Mouse (Mus musculus): ENCODE measurements around the gene Apoc2. TPM values are rescaled to one million over a fixed set of nuclear protein-coding genes. Genes with fewer than 3 reads are reported as not detected.
A peak's percentile ranks its signal among the peaks of the same experiment; 100 is the strongest.

The Apoc2 gene
- total RNA-seq, 2 experiments from 2014 or later = not detected

GRCm38 (mm10) chr7:19698907-19699826 lies 21.4 kb upstream of the Apoc2 start, which contains the start of gene Apoe:
TSS of gene Apoe (minus strand) at chr7:19699188.
- intact Hi-C loops (cut with DNase I) = no loop called here
- no peak for TF ChIP-seq CTCF (IDR thresholded peaks at IDR 0.05)
- peak within 1 kb of the TSS; percentile 69 for H3K27ac ChIP-seq

GRCm38 (mm10) chr7:19697949-19698906 lies 20.5 kb upstream of the Apoc2 start:
- H3K27ac ChIP-seq = peak overlapping the region; percentile 69
- intact Hi-C loops (cut with DNase I) = no loop called here

More at GRCm38 (mm10) chr7:19698907-19699826, 21.4 kb upstream of the Apoc2 start, which contains the start of gene Apoe:
- peak; percentile 49 to 70 for DNase-seq (ENCODE audit: extremely low spot score in 1 of 2, low spot score in 2 of 2)
- peak within 1 kb of the TSS; percentile 43 for H3K4me3 ChIP-seq

GRCm38 (mm10) chr7:19696336-19696873 lies 18.7 kb upstream of the Apoc2 start:
- DNase-seq (ENCODE audit: extremely low spot score in 1 of 2, low spot score in 2 of 2) = no peak
- Histone ChIP-seq H3K27ac (no peak overlapping the region), H3K4me3 (peak overlapping the region; percentile 21)
- intact Hi-C loops (cut with DNase I) = no loop called here
- TF ChIP-seq CTCF (IDR thresholded peaks at IDR 0.05) = no peak

More at GRCm38 (mm10) chr7:19697949-19698906, 20.5 kb upstream of the Apoc2 start:
- peak; percentile 15 for TF ChIP-seq CTCF (IDR thresholded peaks at IDR 0.05)
- peak overlapping the region; percentile 43 for H3K4me3 ChIP-seq
- DNase-seq (ENCODE audit: extremely low spot score in 1 of 2, low spot score in 2 of 2) = no peak

- DNase-seq (ENCODE audit: extremely low spot score in 1 of 2, low spot score in 2 of 2) = no peak
- intact Hi-C loops (cut with DNase I) = no loop called here
- no peak overlapping the region for H3K27ac ChIP-seq
- no peak for TF ChIP-seq CTCF (IDR thresholded peaks at IDR 0.05)
- peak overlapping the region; percentile 21; the same call in 1 of the 2 replicates for H3K4me3 ChIP-seq
Observed at GRCm38 (mm10) chr7:19695881-19696280, 18.1 kb upstream of the Apoc2 start.

- TF ChIP-seq CTCF (IDR thresholded peaks at IDR 0.05) = no peak
- Histone ChIP-seq H3K27ac (no peak overlapping the region), H3K4me3 (no peak overlapping the region)
- intact Hi-C loops (cut with DNase I) = no loop called here
- DNase-seq (ENCODE audit: extremely low spot score in 1 of 2, low spot score in 2 of 2) = no peak
Observed at GRCm38 (mm10) chr7:19695213-19695594, 17.5 kb upstream of the Apoc2 start.

- DNase-seq (ENCODE audit: extremely low spot score in 1 of 2, low spot score in 2 of 2) = no peak
- no peak overlapping the region for H3K4me3 ChIP-seq
- no peak for TF ChIP-seq CTCF (IDR thresholded peaks at IDR 0.05)
- intact Hi-C loops (cut with DNase I) = no loop called here
- no peak overlapping the region; the same call in 1 of the 2 replicates for H3K27ac ChIP-seq
Observed at GRCm38 (mm10) chr7:19694336-19695212, 16.8 kb upstream of the Apoc2 start.

GRCm38 (mm10) chr7:19693421-19693820 lies 15.7 kb upstream of the Apoc2 start:
- intact Hi-C loops (cut with DNase I) = no loop called here
- DNase-seq (ENCODE audit: extremely low spot score in 1 of 2, low spot score in 2 of 2) = no peak
- Histone ChIP-seq H3K27ac (peak overlapping the region; percentile 38; the same call in 1 of the 2 replicates), H3K4me3 (no peak overlapping the region)
- TF ChIP-seq CTCF (IDR thresholded peaks at IDR 0.05) = no peak

GRCm38 (mm10) chr7:19691873-19692865 lies 14.4 kb upstream of the Apoc2 start, which contains the start of gene Apoc1:
TSS of gene Apoc1 (minus strand) at chr7:19692660.
- intact Hi-C loops (cut with DNase I) = no loop called here
- no peak for TF ChIP-seq CTCF (IDR thresholded peaks at IDR 0.05)
- Histone ChIP-seq H3K4me3 (no peak within 1 kb of the TSS), H3K27ac (peak within 1 kb of the TSS; percentile 28; the same call in 1 of the 2 replicates)
- no peak for DNase-seq (ENCODE audit: extremely low spot score in 1 of 2, low spot score in 2 of 2)

GRCm38 (mm10) chr7:19691434-19691833 lies 13.7 kb upstream of the Apoc2 start:
- DNase-seq (ENCODE audit: extremely low spot score in 1 of 2, low spot score in 2 of 2) = no peak
- TF ChIP-seq CTCF (IDR thresholded peaks at IDR 0.05) = no peak
- intact Hi-C loops (cut with DNase I) = no loop called here
- Histone ChIP-seq H3K27ac (no peak overlapping the region), H3K4me3 (no peak overlapping the region)
